Mouse (Mus musculus) small intestine, adult 2 months (tissue): ENCODE data around the gene Ints11.

Experiments
- CTCF ChIP-seq: fragments of 200-500 bp; IDR thresholded peaks from 2 replicates; pipeline ENCODE4 v1.5.1; 2012; ENCODE audit warnings: low read depth, mild to moderate bottlenecking, control low read depth, inconsistent platforms, low read length, moderate library complexity, mixed read lengths; ENCODE audit not compliant: insufficient replicate concordance, insufficient read length; ENCODE audit errors: extremely low read depth
- POLR2A ChIP-seq: fragments of 200-500 bp; IDR thresholded peaks from 2 replicates; pipeline ENCODE4 v1.6.1; 2012; ENCODE audit warnings: low read depth, mild to moderate bottlenecking, control low read depth, inconsistent platforms, low read length, moderate library complexity

DNA sequence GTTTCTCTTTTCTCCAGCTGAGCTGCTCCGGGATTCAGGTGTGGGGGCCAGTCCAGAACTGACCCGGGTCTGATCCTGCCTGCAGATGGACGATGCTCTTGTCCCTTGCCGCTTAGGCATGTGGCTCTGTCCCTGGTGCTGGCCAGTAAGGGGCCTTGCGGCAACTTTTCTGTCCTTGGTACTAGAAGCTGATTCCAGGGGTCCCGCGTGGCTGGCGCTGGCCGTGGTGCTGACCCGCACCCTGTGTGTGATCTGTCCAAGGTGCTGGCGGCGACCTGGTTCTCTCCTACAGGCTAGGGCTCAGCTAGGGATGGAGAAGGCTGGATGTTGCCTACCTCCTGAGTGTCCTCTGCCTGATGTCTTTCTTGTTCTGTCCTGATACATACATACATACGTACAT, 10.0 kb upstream of the Ints11 start:
- TF ChIP-seq POLR2A (no peak), CTCF (no peak)
